Mouse (Mus musculus): Measurements from ENCODE around the gene Ltc4s. TPM values are rescaled to one million over a fixed set of nuclear protein-coding genes. Genes with fewer than 3 reads are reported as not detected.

Ltc4s gene
- polyA plus RNA-seq, 1 experiment from 2014 or later = 0.92 TPM

- Histone ChIP-seq H3K4me2 (no peak overlapping the region), H3K36me3 (ENCODE audit: control insufficient read depth, insufficient read depth, low read length) (peaks cover 10% of the 10 kb centered on the region), H3K4me1 (ENCODE audit: control insufficient read depth, insufficient read depth, low read length) (peaks cover 21% of the 10 kb centered on the region), H3K9ac (ENCODE audit: low read length) (no peak overlapping the region), H3K4me3 (ENCODE audit: low read depth, low read length) (no peak overlapping the region), H3K27me3 (ENCODE audit: control insufficient read depth, insufficient read depth, low read length) (peaks cover 9% of the 10 kb centered on the region; the same call in 1 of the 2 replicates), H3K9me3 (ENCODE audit: control insufficient read depth, low read length) (no peaks in the 10 kb centered on the region), H3K27ac (ENCODE audit: low read depth, low read length) (no peak overlapping the region)
- WGBS = 59% methylated on average over 7 of the region's 7 CpGs
- DNase-seq (ENCODE audit: low spot score, missing footprints) = no peak
- no peak for ATAC-seq (ENCODE audit: low FRiP score)
These were observed 9.0 kb downstream of the Ltc4s start for GRCm38 (mm10) chr11:50229252-50229910.

DNA sequence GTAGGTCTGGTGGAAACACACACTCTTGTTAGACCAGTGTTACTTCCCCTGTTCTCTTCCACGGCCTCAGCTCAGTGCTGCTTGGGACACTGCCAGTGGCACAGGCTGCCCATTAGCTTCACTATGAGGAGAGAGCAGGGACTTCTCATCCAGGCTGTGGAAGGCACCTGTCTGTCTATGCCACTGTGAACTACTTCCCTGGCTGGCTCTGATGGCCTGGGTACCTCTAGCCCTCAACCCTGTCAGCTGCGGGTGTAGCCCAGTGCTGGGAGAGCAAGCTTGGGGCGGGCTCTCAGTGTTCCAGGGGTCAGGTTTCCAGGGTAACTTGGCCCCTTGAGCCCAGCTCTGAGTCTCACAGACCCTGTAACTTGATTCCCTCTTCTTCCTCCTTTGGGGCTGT is 9.6 kb downstream of the Ltc4s start:
- Histone ChIP-seq H3K9ac (ENCODE audit: low read length) (peak overlapping the region; percentile 30), H3K27ac (ENCODE audit: low read depth, low read length) (no peak overlapping the region), H3K4me2 (no peak overlapping the region), H3K36me3 (ENCODE audit: control insufficient read depth, insufficient read depth, low read length) (peaks cover 5% of the 10 kb centered on the region), H3K27me3 (ENCODE audit: control insufficient read depth, insufficient read depth, low read length) (peaks cover 9% of the 10 kb centered on the region; the same call in 1 of the 2 replicates), H3K9me3 (ENCODE audit: control insufficient read depth, low read length) (no peaks in the 10 kb centered on the region), H3K4me1 (ENCODE audit: control insufficient read depth, insufficient read depth, low read length) (peaks cover 26% of the 10 kb centered on the region), H3K4me3 (ENCODE audit: low read depth, low read length) (no peak overlapping the region)
- DNase-seq (ENCODE audit: low spot score, missing footprints) (no peak), ATAC-seq (ENCODE audit: low FRiP score) (no peak)
- 17% methylated on average over 3 of the region's 3 CpGs for WGBS

DNA sequence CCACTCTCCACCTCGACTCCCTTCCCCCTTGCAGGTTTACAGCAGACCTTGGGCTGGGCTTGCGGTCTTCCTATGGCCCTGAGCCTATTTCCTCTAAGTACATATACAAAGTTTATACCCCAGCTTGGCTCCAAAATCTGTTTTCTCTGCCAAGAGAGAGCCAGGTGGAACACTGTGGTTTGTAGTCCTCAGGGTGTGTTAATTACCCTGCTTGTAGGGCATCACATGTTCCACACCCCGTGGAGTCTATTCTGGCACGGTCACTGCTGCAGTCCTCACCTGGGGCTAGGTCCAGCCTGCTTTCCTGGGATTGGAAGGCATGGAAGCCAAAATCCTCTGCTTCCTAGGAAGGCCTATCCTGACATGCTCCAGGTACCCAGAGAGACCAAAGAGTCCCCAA is 10.7 kb downstream of the Ltc4s start:
- Histone ChIP-seq H3K4me1 (ENCODE audit: control insufficient read depth, insufficient read depth, low read length) (peaks cover 27% of the 10 kb centered on the region), H3K4me2 (no peak overlapping the region), H3K9me3 (ENCODE audit: control insufficient read depth, low read length) (no peaks in the 10 kb centered on the region), H3K4me3 (ENCODE audit: low read depth, low read length) (no peak overlapping the region), H3K27me3 (ENCODE audit: control insufficient read depth, insufficient read depth, low read length) (peaks cover 9% of the 10 kb centered on the region; the same call in 1 of the 2 replicates), H3K36me3 (ENCODE audit: control insufficient read depth, insufficient read depth, low read length) (0 out of 2 replicates have a peak, but pooled peaks cover under 1% of the 10 kb centered on the region), H3K27ac (ENCODE audit: low read depth, low read length) (no peak overlapping the region), H3K9ac (ENCODE audit: low read length) (no peak overlapping the region)
- ATAC-seq (ENCODE audit: low FRiP score) (no peak), DNase-seq (ENCODE audit: low spot score, missing footprints) (no peak)
- 94% methylated on average over 4 of the region's 4 CpGs for WGBS

- H3K27me3 ChIP-seq (ENCODE audit: control insufficient read depth, insufficient read depth, low read length) = peaks cover 9% of the 10 kb centered on the region; the same call in 1 of the 2 replicates
- H3K9me3 ChIP-seq (ENCODE audit: control insufficient read depth, low read length) = no peaks in the 10 kb centered on the region
- no peak overlapping the region for H3K9ac ChIP-seq (ENCODE audit: low read length)
- WGBS = 90% methylated on average over 3 of the region's 3 CpGs
- no peak for DNase-seq (ENCODE audit: low spot score, missing footprints)
- ATAC-seq (ENCODE audit: low FRiP score) = no peak
- no peak overlapping the region for H3K4me3 ChIP-seq (ENCODE audit: low read depth, low read length)
- H3K27ac ChIP-seq (ENCODE audit: low read depth, low read length) = no peak overlapping the region
- no peak overlapping the region for H3K4me2 ChIP-seq
- peaks cover 27% of the 10 kb centered on the region for H3K4me1 ChIP-seq (ENCODE audit: control insufficient read depth, insufficient read depth, low read length)
- H3K36me3 ChIP-seq (ENCODE audit: control insufficient read depth, insufficient read depth, low read length) = no peaks in the 10 kb centered on the region
These were observed 11.2 kb downstream of the Ltc4s start for GRCm38 (mm10) chr11:50227226-50227625.

GRCm38 (mm10) chr11:50226406-50226805 is 12.0 kb downstream of the Ltc4s start:
- no peak for DNase-seq (ENCODE audit: low spot score, missing footprints)
- no peak overlapping the region for H3K27ac ChIP-seq (ENCODE audit: low read depth, low read length)
- WGBS = 48% methylated on average over 2 of the region's 2 CpGs
- H3K36me3 ChIP-seq (ENCODE audit: control insufficient read depth, insufficient read depth, low read length) = no peaks in the 10 kb centered on the region
- no peaks in the 10 kb centered on the region for H3K9me3 ChIP-seq (ENCODE audit: control insufficient read depth, low read length)
- no peak for ATAC-seq (ENCODE audit: low FRiP score)
- peak overlapping the region; percentile 88 for H3K4me3 ChIP-seq (ENCODE audit: low read depth, low read length)
- H3K27me3 ChIP-seq (ENCODE audit: control insufficient read depth, insufficient read depth, low read length) = peaks cover 9% of the 10 kb centered on the region; the same call in 1 of the 2 replicates
- H3K4me1 ChIP-seq (ENCODE audit: control insufficient read depth, insufficient read depth, low read length) = peaks cover 27% of the 10 kb centered on the region
- peak overlapping the region; percentile 96 for H3K4me2 ChIP-seq
- H3K9ac ChIP-seq (ENCODE audit: low read length) = peak overlapping the region; percentile 93

DNA sequence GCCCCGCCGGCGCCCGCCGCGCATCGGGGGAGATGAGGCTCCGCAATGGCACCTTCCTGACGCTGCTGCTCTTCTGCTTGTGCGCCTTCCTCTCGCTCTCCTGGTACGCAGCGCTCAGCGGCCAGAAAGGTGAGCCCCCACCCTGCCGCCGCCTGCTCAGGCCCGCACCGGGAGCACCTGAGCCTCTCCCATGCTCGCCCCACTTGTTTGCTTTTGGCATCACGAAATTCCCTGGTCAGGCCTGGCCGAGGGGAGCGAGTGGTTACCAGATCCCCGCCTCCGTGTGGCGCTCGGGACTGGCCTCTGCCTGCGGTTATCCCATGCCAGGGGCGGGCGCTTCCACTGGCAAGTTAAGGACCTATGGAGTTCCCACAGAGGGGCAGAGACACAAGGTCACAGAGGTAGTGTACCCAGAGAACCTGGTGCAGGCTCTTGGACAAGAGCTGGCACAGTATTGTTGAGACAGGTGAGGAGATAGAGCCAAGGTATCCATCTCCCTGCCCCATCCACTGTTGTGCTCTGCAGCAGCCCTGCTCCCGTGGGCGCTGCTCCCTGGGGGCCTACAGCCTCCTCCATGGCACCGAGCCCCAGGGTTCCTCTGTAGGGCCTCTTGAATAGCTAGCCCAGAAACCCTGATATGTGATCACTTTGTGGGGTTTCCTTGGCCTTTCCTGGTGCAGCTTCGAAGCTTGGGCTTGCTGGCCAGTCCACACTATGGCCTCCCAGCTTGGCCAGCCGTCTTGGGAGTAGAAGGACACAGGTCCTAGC is 12.6 kb downstream of the Ltc4s start:
- DNase-seq (ENCODE audit: low spot score, missing footprints) (peak; percentile 92), ATAC-seq (ENCODE audit: low FRiP score) (peak; percentile 41)
- Histone ChIP-seq H3K4me2 (peak overlapping the region; percentile 96), H3K27me3 (ENCODE audit: control insufficient read depth, insufficient read depth, low read length) (peaks cover 6% of the 10 kb centered on the region; the same call in 1 of the 2 replicates), H3K9me3 (ENCODE audit: control insufficient read depth, low read length) (no peaks in the 10 kb centered on the region), H3K9ac (ENCODE audit: low read length) (peak overlapping the region; percentile 93), H3K27ac (ENCODE audit: low read depth, low read length) (no peak overlapping the region; the same call in 1 of the 2 replicates), H3K4me1 (ENCODE audit: control insufficient read depth, insufficient read depth, low read length) (peaks cover 24% of the 10 kb centered on the region), H3K36me3 (ENCODE audit: control insufficient read depth, insufficient read depth, low read length) (no peaks in the 10 kb centered on the region), H3K4me3 (ENCODE audit: low read depth, low read length) (peak overlapping the region; percentile 88)
- WGBS = 4% methylated on average over 34 of the region's 34 CpGs

DNA sequence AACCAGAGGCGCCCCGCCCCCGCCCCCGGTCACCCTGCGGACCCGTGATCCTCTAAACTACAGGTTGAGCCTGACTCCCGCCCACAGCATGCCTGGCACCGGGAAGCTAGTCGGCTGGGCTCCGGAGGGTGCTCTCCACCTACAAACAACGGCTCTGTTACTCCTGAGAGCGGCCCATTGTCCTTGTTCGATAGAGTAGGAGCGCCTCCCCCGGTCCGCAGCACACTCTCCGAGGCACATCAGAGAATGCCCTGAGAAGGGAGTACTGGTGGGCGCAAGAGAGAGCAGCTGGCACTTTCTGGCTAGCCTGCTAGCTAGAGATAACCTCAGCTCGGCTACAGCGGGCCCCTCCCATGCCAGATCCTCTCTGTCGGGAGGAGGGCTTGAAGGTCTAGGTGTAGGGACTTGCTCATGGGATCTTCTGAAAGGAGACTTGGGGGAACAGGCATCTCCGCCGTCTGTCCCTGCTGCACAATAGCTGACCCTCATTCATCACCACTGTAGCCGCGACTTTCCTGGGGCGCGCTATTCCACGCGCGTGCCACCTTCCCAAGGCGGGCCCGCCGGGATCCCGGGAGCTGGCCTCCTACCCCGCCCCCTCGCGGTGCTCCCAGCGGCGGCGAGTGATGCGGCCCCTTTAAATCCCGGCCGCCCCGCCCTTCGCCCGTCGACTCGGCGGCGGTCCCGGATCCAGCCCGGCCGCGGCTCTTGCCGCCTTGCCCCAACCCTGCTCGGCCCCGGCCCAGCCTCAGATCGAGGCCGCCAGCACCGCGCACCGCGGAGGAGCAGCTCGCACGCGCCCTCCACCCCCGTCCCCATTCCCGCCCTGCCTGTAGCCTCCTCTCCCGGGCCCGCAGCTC is 13.5 kb downstream of the Ltc4s start:
- no peaks in the 10 kb centered on the region for H3K27me3 ChIP-seq (ENCODE audit: control insufficient read depth, insufficient read depth, low read length)
- no peaks in the 10 kb centered on the region for H3K36me3 ChIP-seq (ENCODE audit: control insufficient read depth, insufficient read depth, low read length)
- H3K9ac ChIP-seq (ENCODE audit: low read length) = peak overlapping the region; percentile 93
- H3K4me3 ChIP-seq (ENCODE audit: low read depth, low read length) = peak overlapping the region; percentile 88
- no peaks in the 10 kb centered on the region for H3K9me3 ChIP-seq (ENCODE audit: control insufficient read depth, low read length)
- under 1% methylated on average over 70 of the region's 70 CpGs for WGBS
- H3K4me2 ChIP-seq = peak overlapping the region; percentile 96
- peak; percentile 87 for ATAC-seq (ENCODE audit: low FRiP score)
- H3K27ac ChIP-seq (ENCODE audit: low read depth, low read length) = peak overlapping the region; percentile 68
- peak; percentile 97 for DNase-seq (ENCODE audit: low spot score, missing footprints)
- H3K4me1 ChIP-seq (ENCODE audit: control insufficient read depth, insufficient read depth, low read length) = peaks cover 22% of the 10 kb centered on the region

DNA sequence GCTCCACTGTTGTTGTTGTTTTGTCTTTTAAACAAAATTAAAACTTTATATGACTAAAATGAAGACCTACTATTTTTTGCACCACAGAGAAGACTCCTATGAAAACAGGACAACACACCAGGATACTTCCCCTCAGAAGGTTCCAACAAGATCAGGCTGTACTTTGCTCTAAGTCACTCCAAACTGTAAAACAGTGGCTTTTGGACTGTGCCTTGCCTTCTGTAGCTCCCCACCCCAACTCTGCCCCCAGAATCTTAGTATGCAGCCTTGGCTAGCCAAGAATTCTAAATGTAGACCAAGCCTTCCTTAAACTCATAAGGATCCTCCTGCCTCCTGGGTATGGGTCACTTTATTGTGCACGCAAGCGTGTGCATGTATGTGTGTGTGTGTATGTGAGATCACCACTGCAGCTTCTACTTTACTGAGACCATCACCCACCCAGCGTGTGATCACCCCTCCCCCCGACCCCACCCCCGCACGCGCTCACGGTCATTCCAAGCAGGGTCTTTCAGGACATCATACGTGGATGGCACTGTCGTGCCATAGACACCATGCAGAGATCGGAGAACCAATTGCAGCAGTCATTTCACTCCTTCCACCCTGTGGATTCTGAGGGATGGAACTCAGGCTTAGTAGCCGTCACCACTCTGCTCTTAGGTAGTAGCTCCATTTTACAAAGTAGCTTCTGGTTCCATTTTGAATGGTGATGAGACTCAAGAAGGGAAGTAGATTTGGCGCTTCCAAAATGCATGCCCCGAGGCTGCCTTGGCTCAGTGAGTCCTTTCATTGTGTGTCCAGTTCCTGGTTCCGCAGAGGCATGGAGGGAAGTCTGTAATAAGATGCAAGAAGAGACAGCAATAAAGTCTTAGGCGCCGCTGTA is 14.4 kb downstream of the Ltc4s start:
- peak; percentile 12; the same call in 1 of the 2 replicates for ATAC-seq (ENCODE audit: low FRiP score)
- DNase-seq (ENCODE audit: low spot score, missing footprints) = no peak

More for the DNA sequence above, 14.4 kb downstream of the Ltc4s start:
- peaks cover 22% of the 10 kb centered on the region for H3K4me1 ChIP-seq (ENCODE audit: control insufficient read depth, insufficient read depth, low read length)
- no peaks in the 10 kb centered on the region for H3K27me3 ChIP-seq (ENCODE audit: control insufficient read depth, insufficient read depth, low read length)
- 10% methylated on average over 17 of the region's 17 CpGs for WGBS
- H3K4me3 ChIP-seq (ENCODE audit: low read depth, low read length) = peak overlapping the region; percentile 88
- H3K36me3 ChIP-seq (ENCODE audit: control insufficient read depth, insufficient read depth, low read length) = no peaks in the 10 kb centered on the region
- peak overlapping the region; percentile 68 for H3K27ac ChIP-seq (ENCODE audit: low read depth, low read length)
- no peaks in the 10 kb centered on the region for H3K9me3 ChIP-seq (ENCODE audit: control insufficient read depth, low read length)
- H3K9ac ChIP-seq (ENCODE audit: low read length) = peak overlapping the region; percentile 93
- peak overlapping the region; percentile 96 for H3K4me2 ChIP-seq
